Mouse (Mus musculus) hindbrain, embryonic 12.5 days (tissue): ENCODE data around the gene Ksr1. TPM values are rescaled to one million over a fixed set of nuclear protein-coding genes. Genes with fewer than 3 reads are reported as not detected.
A peak's percentile ranks its signal among the peaks of the same experiment; 100 is the strongest.

Experiments used
- ATAC-seq: fragments of 200-750 bp; cut with Nextera tagmentation; 2 replicates; pipeline ENCODE4 v1.8.0; 2017; ENCODE audit warnings: moderate TSS enrichment; ENCODE audit not compliant: low FRiP score
- H3K27ac ChIP-seq: fragments of 300-500 bp; sonication (generic); 2 replicates; pipeline ENCODE4 v1.5.1; 2016; ENCODE audit warnings: mild to moderate bottlenecking
- H3K27me3 ChIP-seq: fragments of 300-500 bp; sonication (generic); 2 replicates; pipeline ENCODE4 v1.6.1; 2016; ENCODE audit warnings: mild to moderate bottlenecking
- H3K36me3 ChIP-seq: fragments of 300-500 bp; sonication (generic); 2 replicates; pipeline ENCODE4 v1.6.1; 2016; ENCODE audit warnings: mild to moderate bottlenecking
- H3K4me1 ChIP-seq: fragments of 300-500 bp; sonication (generic); 2 replicates; pipeline ENCODE4 v1.6.1; 2016
- H3K4me2 ChIP-seq: fragments of 300-500 bp; sonication (generic); replicated peaks from 2 replicates; pipeline ENCODE4 v1.6.1; 2016; ENCODE audit warnings: mild to moderate bottlenecking
- H3K4me3 ChIP-seq: fragments of 300-500 bp; sonication (generic); 2 replicates; pipeline ENCODE4 v1.5.1; 2016; ENCODE audit warnings: mild to moderate bottlenecking
- H3K9ac ChIP-seq: fragments of 300-500 bp; sonication (generic); 2 replicates; pipeline ENCODE4 v1.6.1; 2016; ENCODE audit warnings: mild to moderate bottlenecking, moderate library complexity
- H3K9me3 ChIP-seq: fragments of 300-500 bp; sonication (generic); replicated peaks from 2 replicates; pipeline ENCODE4 v1.6.1; 2016; ENCODE audit warnings: mild to moderate bottlenecking
- WGBS: fragments of 180-500 bp; shearing (Covaris S2); methylation state at CpG from one replicate; pipeline ENCODE4 v1.1.7; 2016; 5-methylcytosine and 5-hydroxymethylcytosine counted together
- polyA plus RNA-seq: library from polyadenylated mRNA; unstranded; fragments of >200 nt; fragmentation: Nextera tagmentation; extraction: Ambion mirVana; gene quantifications from 2 replicates; pipeline ENCODE4 v1.2.1, GENCODE M21; 2016

The Ksr1 gene
- polyA plus RNA-seq, 1 experiment from 2014 or later: 3.5 TPM

DNA sequence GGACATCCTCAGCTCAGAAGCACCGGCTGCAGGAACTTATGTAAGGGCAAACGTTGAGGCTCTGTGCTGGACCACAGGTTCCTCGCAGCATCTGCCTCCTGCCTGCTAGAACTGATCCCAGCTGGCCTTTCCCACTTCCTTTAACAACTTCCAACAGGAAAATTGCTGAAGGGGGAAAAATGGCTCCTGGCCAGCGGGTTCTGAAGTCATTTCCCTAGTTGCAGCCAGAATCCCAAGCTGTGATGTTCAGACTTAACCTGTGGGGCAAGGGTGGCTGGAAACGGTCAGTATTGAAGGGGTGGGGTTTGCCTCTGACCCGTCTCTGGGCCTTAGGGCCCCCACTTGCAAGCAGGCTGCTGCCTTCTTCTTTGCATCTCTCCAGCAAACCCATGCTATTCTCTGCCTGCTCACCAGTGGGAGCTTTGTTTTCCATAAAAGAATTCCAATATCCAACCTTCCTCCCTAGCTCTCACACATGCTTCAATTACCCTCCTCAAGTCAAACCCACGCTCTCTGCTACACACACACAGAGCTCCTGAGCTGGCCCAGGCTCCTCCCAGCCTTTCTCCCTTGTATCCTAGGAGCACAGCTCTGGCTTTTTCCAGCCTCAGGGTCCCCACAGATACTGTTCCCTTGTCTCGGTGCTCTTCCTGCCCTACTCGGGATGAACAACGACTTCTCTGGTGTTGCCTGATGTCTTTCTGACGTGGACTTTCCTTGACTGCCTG is 80.6 kb downstream of the Ksr1 start:
- Histone ChIP-seq H3K4me3 (no peak overlapping the region), H3K4me1 (peaks cover 31% of the 10 kb centered on the region), H3K36me3 (no peaks in the 10 kb centered on the region), H3K27me3 (no peaks in the 10 kb centered on the region), H3K27ac (peak overlapping the region; percentile 5; the same call in 1 of the 2 replicates), H3K9ac (no peak overlapping the region), H3K4me2 (no peak overlapping the region), H3K9me3 (no peaks in the 10 kb centered on the region)
- 72% methylated on average over 11 of the region's 11 CpGs for WGBS
- no peak for ATAC-seq

DNA sequence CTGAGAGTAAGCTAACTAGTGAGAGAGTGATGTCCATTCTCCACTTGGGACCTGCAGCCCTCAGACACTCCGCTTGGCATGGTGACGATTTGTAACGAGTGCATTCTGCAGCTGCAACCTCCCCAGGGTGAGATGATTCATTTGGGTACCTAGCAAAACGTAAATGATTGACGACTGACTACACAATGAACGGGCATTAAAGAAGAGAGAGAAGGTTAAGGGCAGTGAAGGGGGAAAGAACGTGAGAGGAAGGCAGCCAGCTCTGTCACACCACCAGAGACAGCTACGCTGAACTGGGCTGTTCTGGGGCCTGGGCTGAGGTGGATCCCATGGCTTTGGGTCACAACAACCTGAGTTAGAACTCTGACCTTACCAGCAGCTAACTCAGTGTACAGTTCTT is 81.9 kb downstream of the Ksr1 start:
- no peaks in the 10 kb centered on the region for H3K27me3 ChIP-seq
- peaks cover 17% of the 10 kb centered on the region for H3K4me1 ChIP-seq
- no peak overlapping the region for H3K4me2 ChIP-seq
- H3K36me3 ChIP-seq: no peaks in the 10 kb centered on the region
- H3K9me3 ChIP-seq: no peaks in the 10 kb centered on the region
- no peak for ATAC-seq
- no peak overlapping the region for H3K4me3 ChIP-seq
- no peak overlapping the region for H3K9ac ChIP-seq
- no peak overlapping the region for H3K27ac ChIP-seq
- WGBS: 56% methylated on average over 8 of the region's 8 CpGs

DNA sequence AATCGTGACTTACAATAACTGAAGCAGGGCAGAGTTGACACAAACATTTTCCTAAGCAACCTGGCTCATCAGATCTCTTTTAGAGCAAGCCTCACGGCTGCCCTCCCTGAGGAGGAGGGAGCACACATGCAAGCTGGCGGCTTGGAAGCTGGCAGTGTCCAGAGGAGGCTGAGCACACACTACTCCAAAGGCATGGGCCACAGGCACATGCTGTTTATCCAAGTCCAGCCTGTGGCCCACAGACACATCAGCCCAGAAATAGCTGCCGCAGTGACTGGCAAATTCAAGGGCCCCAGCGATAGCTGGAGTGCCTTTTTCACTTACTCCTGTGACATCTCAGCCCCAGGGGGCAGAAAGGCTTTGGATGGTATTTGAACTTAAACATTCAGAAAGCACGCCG is 82.6 kb downstream of the Ksr1 start:
- no peaks in the 10 kb centered on the region for H3K9me3 ChIP-seq
- WGBS: 75% methylated on average over 7 of the region's 7 CpGs
- H3K4me2 ChIP-seq: no peak overlapping the region
- no peaks in the 10 kb centered on the region for H3K36me3 ChIP-seq
- H3K4me3 ChIP-seq: no peak overlapping the region
- ATAC-seq: no peak
- H3K27me3 ChIP-seq: no peaks in the 10 kb centered on the region
- peaks cover 15% of the 10 kb centered on the region for H3K4me1 ChIP-seq
- H3K9ac ChIP-seq: no peak overlapping the region
- H3K27ac ChIP-seq: no peak overlapping the region

DNA sequence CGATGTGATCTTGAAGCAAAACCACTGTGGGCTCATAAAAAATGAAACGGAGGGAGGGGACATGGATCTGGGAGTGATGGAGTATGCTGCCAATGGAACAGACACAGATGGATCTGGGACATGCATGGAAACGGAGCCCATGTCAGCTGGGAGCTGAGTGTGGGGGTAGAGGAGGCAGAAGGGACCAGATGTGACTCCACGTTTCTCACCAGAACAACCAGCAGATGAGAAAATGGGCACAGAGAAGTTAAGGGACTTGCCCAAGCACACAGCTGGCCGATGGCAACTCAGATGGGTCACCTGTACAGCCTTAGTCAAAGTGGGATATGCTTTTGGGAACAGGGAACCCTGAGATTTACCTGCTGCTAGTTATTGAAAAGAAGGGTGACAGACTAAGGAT is 83.3 kb downstream of the Ksr1 start:
- H3K36me3 ChIP-seq: no peaks in the 10 kb centered on the region
- no peaks in the 10 kb centered on the region for H3K9me3 ChIP-seq
- H3K9ac ChIP-seq: no peak overlapping the region
- no peak overlapping the region for H3K4me3 ChIP-seq
- H3K27me3 ChIP-seq: no peaks in the 10 kb centered on the region
- 80% methylated on average over 5 of the region's 5 CpGs for WGBS
- no peak overlapping the region for H3K4me2 ChIP-seq
- ATAC-seq: no peak
- peaks cover 18% of the 10 kb centered on the region for H3K4me1 ChIP-seq
- H3K27ac ChIP-seq: no peak overlapping the region

DNA sequence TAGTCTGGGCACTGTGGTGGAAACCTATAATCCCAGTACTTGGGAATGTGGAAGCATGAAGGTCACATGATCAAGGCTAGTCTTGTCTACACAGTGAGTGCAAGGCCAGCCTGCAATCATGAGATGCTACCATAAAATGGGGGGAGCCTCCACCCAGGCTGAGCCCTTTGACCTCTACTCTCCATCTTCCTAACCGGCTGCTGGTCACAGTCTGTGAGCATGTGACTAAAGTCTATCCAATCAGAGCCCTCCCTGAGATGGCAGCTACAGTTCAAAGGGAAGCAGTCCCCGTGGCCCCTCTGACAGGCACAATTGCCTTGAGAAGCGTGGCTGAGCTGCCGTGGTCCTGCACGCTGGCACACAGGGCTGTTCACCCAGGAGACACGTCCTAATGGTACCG is 84.4 kb downstream of the Ksr1 start:
- Histone ChIP-seq H3K9ac (no peak overlapping the region), H3K4me1 (peaks cover 29% of the 10 kb centered on the region), H3K4me2 (no peak overlapping the region), H3K9me3 (no peaks in the 10 kb centered on the region), H3K4me3 (no peak overlapping the region), H3K36me3 (no peaks in the 10 kb centered on the region), H3K27ac (no peak overlapping the region), H3K27me3 (no peaks in the 10 kb centered on the region)
- ATAC-seq: no peak
- 48% methylated on average over 7 of the region's 7 CpGs for WGBS

DNA sequence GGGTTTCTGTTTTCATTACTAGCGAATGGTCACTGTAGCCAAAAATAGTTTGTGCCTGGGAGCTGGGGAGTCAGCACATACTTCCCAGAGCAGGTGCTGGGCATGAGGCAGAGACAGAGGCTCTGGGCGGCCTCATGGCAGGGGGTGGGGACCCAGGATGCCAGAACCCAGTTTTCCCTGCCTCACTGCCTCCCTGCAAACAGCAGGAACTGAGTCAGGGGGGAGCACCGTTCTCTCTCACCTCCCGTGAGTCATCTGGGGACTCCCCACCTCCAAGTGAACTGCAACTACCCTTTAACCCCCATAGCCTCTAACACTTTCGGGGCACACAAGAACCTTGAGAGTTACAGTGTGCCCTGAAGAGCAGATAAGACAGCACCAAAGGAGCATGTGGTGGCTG is 86.4 kb downstream of the Ksr1 start:
- Histone ChIP-seq H3K4me1 (peaks cover 35% of the 10 kb centered on the region), H3K4me3 (no peak overlapping the region), H3K27ac (no peak overlapping the region), H3K27me3 (no peaks in the 10 kb centered on the region), H3K36me3 (no peaks in the 10 kb centered on the region), H3K4me2 (no peak overlapping the region), H3K9ac (no peak overlapping the region), H3K9me3 (no peaks in the 10 kb centered on the region)
- ATAC-seq: no peak
- WGBS: 74% methylated on average over 5 of the region's 5 CpGs

DNA sequence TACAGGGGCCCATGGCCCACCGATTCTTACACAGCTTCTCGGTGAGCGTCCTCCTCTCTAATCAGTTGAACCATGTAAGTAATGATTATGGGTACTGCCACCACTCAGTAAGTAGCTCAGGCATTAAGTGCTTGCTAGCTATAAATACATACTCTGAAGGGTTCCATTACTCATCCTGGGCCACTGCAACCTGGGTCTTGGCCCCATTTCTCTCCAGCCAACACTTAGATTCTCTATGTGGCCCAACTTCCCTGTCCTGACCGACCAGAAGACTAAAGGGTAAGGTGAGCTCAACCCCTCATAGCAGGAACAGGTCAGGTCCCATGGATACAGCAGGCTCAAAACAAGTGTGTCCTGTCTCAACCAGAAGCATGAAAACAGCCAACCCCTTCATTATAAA is 87.1 kb downstream of the Ksr1 start:
- Histone ChIP-seq H3K27me3 (no peaks in the 10 kb centered on the region), H3K27ac (no peak overlapping the region), H3K4me1 (peaks cover 38% of the 10 kb centered on the region), H3K9me3 (no peaks in the 10 kb centered on the region), H3K4me3 (no peak overlapping the region), H3K9ac (no peak overlapping the region), H3K36me3 (no peaks in the 10 kb centered on the region), H3K4me2 (no peak overlapping the region)
- WGBS: 91% methylated on average over 4 of the region's 4 CpGs
- ATAC-seq: no peak

DNA sequence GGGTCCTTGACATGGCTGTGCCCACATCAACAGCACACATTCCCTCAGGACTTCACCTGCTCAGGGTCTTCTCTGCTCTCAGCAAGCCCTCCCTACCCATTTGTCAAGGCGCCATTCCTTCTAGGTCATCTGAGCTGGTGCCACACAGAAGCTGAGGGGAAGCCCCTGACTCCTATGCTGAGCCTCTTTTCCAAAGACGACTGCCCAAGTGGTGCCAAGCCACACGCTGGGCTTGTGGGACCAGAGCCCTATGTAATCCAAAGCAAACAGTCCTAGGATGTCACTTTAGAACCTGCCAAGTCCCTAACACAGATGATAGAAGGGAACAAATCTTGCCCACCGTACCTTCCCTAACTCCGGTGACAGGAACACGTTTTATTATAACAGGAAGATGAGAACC is 87.6 kb downstream of the Ksr1 start:
- WGBS: 93% methylated on average over 6 of the region's 6 CpGs
- Histone ChIP-seq H3K4me3 (no peak overlapping the region), H3K27ac (no peak overlapping the region), H3K9me3 (no peaks in the 10 kb centered on the region), H3K4me2 (no peak overlapping the region), H3K4me1 (peaks cover 37% of the 10 kb centered on the region), H3K36me3 (no peaks in the 10 kb centered on the region), H3K9ac (no peak overlapping the region), H3K27me3 (no peaks in the 10 kb centered on the region)
- no peak for ATAC-seq

DNA sequence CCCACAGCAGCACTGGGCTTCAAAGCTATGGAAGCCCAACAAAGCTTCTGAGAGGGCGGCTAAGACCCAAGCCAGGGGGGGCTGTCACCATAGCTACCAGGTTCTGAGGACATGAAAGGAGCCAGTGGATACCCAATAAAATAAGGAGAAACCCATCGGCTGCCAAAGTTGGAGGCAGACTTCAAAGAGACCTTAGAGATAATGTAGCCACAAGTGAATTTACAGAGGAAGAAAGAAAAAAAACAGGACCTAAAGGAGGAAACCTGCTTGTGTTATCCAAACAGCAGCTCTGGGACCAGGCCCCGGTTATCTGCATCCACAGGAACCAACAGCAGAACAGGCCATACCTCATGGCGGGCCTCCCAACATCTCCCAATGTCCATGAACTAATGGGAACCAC is 88.4 kb downstream of the Ksr1 start:
- H3K4me1 ChIP-seq: peaks cover 44% of the 10 kb centered on the region

DNA sequence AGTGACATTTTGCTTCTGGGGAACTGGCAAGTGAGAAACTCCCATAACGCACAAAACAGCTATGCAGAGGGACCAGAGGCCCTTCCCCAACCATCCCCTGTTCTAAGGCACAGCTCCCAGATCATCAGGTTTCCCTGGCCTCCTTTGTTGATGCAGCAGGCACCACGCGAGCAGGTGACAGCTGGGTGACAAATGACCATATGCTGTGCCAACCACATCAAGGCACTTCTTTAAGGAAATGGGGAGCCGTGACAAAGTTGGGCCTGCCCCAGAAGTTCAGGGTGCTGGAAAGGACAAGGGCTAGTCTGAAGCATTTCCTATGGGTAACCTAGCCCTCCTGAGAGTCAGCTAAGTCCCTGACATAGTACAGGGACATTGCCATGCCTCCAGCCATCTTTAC is 89.3 kb downstream of the Ksr1 start:
- no peak overlapping the region for H3K4me2 ChIP-seq
- no peak overlapping the region for H3K9ac ChIP-seq
- no peaks in the 10 kb centered on the region for H3K36me3 ChIP-seq
- no peaks in the 10 kb centered on the region for H3K9me3 ChIP-seq
- no peaks in the 10 kb centered on the region for H3K27me3 ChIP-seq
- H3K27ac ChIP-seq: no peak overlapping the region
- H3K4me1 ChIP-seq: peaks cover 42% of the 10 kb centered on the region
- no peak for ATAC-seq
- WGBS: 43% methylated on average over 4 of the region's 4 CpGs
- H3K4me3 ChIP-seq: no peak overlapping the region

More for the DNA sequence above, 88.4 kb downstream of the Ksr1 start:
- Histone ChIP-seq H3K36me3 (no peaks in the 10 kb centered on the region), H3K27me3 (no peaks in the 10 kb centered on the region), H3K9ac (no peak overlapping the region), H3K4me2 (no peak overlapping the region), H3K27ac (no peak overlapping the region), H3K9me3 (no peaks in the 10 kb centered on the region), H3K4me3 (no peak overlapping the region)
- no peak for ATAC-seq
- WGBS: 56% methylated on average over 4 of the region's 4 CpGs

DNA sequence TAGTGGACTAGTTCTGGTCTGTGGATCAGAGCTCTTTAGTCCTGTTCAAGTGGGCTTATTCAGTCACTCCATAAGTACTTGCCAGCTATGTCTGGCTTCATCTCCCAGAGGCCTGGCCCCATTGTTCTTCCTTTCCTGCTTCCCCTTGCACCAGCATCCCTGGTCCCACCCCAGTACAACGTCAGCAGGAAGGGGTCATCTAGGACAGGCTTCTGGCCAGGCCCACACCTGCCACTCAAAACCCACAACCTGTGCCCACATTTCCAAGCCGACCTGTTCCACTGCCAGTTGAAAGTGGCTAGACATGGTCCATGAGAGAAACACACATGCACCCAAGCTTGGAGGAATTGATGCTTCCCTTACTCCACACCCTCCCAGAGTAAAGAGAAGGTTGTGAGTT is 90.2 kb downstream of the Ksr1 start:
- H3K4me3 ChIP-seq: no peak overlapping the region
- no peak overlapping the region for H3K9ac ChIP-seq
- no peak overlapping the region for H3K27ac ChIP-seq
- H3K36me3 ChIP-seq: no peaks in the 10 kb centered on the region
- no peaks in the 10 kb centered on the region for H3K27me3 ChIP-seq
- no peak overlapping the region for H3K4me2 ChIP-seq
- no peak for ATAC-seq
- peaks cover 40% of the 10 kb centered on the region for H3K4me1 ChIP-seq
- H3K9me3 ChIP-seq: no peaks in the 10 kb centered on the region
- 73% methylated on average over 2 of the region's 2 CpGs for WGBS

DNA sequence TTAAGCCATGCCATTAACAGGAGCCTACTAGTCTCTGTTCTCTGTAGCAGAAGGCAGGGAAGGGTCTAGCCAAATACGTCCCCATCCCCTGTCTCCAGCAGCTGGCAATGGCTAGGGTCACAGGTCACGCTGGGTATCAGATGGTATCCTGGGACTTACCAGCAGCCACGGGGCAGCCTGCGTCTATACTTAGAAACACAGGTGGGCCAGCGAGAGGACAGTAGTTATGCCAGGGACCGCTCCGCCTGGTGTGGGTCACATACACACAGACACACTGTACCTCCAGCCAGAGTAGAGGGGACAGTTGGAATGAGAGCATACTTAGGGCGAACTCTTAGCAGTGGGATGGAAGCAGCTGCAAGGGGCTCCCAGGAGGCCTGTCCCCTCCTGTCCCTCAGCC is 91.0 kb downstream of the Ksr1 start:
- Histone ChIP-seq H3K27ac (peak overlapping the region; percentile 18), H3K36me3 (no peaks in the 10 kb centered on the region), H3K9ac (no peak overlapping the region), H3K9me3 (no peaks in the 10 kb centered on the region), H3K4me2 (no peak overlapping the region), H3K4me1 (peaks cover 40% of the 10 kb centered on the region), H3K4me3 (no peak overlapping the region), H3K27me3 (no peaks in the 10 kb centered on the region)
- ATAC-seq: peak; percentile 43; the same call in 1 of the 2 replicates
- WGBS: 76% methylated on average over 8 of the region's 8 CpGs
